Mouse (Mus musculus) lung, postnatal 0 days (tissue): ENCODE results near the gene Zfp46.

Experiments used
- CTCF ChIP-seq: IDR thresholded peaks from 2 replicates; pipeline ENCODE4 v1.5.1; 2016; ENCODE audit warnings: antibody characterized with exemption, mild to moderate bottlenecking
- EP300 ChIP-seq: IDR thresholded peaks from 2 replicates; pipeline ENCODE4 v1.6.1; 2016; ENCODE audit warnings: antibody characterized with exemption, mild to moderate bottlenecking, control low read depth

DNA sequence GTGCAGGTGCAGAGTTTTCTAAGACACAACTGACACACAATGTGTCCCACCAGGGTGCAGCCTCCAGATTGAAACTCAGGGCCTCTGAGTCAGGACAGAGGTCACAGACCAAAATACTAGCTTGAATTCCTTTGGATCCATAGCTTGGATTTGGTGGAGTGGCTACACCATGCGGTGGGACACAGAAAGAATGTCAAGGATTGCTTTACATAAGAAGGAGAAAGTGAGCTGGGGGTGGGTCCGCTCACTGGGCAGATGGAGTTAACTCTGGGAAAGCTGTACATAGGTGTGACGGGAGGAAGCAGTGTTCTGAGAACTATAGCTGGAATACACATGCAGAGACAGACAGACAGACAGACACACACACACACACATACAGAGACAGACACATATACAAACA lies 24.6 kb upstream of the Zfp46 start:
- TF ChIP-seq CTCF (no peak), EP300 (no peak)
